Mouse (Mus musculus): ENCODE measurements around the gene Slc38a8. TPM values are rescaled to one million over a fixed set of nuclear protein-coding genes. Genes with fewer than 3 reads are reported as not detected.

Gene Slc38a8
- polyA plus RNA-seq, 1 experiment from 2014 or later, result not detected

DNA sequence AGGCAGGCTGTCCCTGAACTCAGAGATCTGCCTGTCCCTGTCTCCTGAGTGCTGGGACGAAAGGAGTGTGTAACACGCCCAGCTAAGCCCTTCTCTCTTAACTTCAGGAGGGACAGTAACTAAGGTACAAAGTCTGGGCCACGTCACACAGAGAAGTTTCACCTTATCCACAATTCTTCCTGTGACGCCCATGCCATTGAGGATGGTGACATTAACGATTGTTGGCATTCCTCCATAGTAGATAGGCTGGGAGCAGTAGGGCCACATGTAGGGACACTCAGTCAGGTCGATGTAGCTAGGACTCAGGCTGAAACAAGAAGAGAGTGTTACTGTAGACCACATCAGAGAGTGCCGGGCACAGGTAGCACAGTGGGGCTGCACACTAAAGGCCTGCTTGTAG lies 27.3 kb upstream of the Slc38a8 start:
- Histone ChIP-seq H3K4me1 (ENCODE audit: control insufficient read depth, insufficient read depth, low read length) (no peaks in the 10 kb centered on the region), H3K9ac (ENCODE audit: low read depth, low read length) (no peak overlapping the region), H3K4me3 (ENCODE audit: low read depth, low read length) (no peak overlapping the region), H3K4me2 (ENCODE audit: low read length) (no peak overlapping the region), H3K9me3 (replicated peaks; ENCODE audit: control insufficient read depth, low read length, poor library complexity, severe bottlenecking) (no peaks in the 10 kb centered on the region), H3K27ac (ENCODE audit: low read length) (no peak overlapping the region), H3K27me3 (ENCODE audit: control insufficient read depth, insufficient read depth, low read depth, low read length) (no peaks in the 10 kb centered on the region), H3K36me3 (ENCODE audit: control insufficient read depth, insufficient read depth, low read length) (peaks cover 44% of the 10 kb centered on the region)
- WGBS, result 95% methylated on average over 7 of the region's 7 CpGs
- ATAC-seq, result no peak

DNA sequence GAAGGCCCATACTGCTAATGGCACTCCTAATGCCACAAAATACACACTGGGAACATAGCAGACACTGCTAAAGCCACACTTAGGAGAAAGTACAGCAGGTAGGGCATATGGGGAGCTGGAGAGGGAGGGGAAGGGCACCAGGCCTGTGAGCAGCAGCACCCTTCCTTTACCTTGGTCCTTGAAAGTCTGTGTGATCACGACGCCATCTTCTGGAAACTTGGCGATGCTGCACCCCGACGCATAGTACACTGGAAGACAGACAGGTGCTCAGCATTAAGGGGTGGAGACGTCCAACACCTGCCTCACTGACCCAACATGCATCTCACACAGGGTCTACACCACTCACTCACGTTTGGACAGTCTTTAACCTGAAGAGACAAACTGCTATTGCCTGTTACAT lies 18.6 kb upstream of the Slc38a8 start:
- no peak overlapping the region for H3K4me2 ChIP-seq (ENCODE audit: low read length)
- H3K9ac ChIP-seq (ENCODE audit: low read depth, low read length), result no peak overlapping the region
- no peaks in the 10 kb centered on the region for H3K9me3 ChIP-seq (replicated peaks; ENCODE audit: control insufficient read depth, low read length, poor library complexity, severe bottlenecking)
- no peak overlapping the region for H3K27ac ChIP-seq (ENCODE audit: low read length)
- ATAC-seq, result no peak
- WGBS, result 77% methylated on average over 7 of the region's 7 CpGs
- no peak overlapping the region for H3K4me3 ChIP-seq (ENCODE audit: low read depth, low read length)
- no peaks in the 10 kb centered on the region for H3K4me1 ChIP-seq (ENCODE audit: control insufficient read depth, insufficient read depth, low read length)
- H3K27me3 ChIP-seq (ENCODE audit: control insufficient read depth, insufficient read depth, low read depth, low read length), result no peaks in the 10 kb centered on the region
- H3K36me3 ChIP-seq (ENCODE audit: control insufficient read depth, insufficient read depth, low read length), result peaks cover 43% of the 10 kb centered on the region

DNA sequence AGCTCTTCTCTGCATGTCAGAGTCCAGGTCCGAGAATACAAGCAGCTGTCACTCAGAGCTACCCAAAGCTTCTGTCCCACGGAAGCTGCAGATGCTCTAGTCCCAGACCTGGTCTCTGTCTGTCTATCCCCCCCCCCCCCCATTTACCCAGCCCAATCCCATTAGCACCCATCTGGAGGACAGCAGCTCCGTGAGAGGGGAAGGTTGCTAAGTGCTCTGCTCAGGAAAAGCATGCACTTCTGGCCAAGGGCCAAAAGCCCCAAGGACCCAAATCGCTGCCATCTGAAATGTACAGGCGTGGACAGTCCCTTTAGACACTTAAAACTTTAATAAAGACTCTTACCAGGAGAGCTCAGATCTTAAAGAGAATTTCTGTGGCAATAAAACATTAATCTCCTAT lies 15.2 kb upstream of the Slc38a8 start:
- Histone ChIP-seq H3K36me3 (ENCODE audit: control insufficient read depth, insufficient read depth, low read length) (peaks cover 34% of the 10 kb centered on the region), H3K4me1 (ENCODE audit: control insufficient read depth, insufficient read depth, low read length) (no peaks in the 10 kb centered on the region), H3K27me3 (ENCODE audit: control insufficient read depth, insufficient read depth, low read depth, low read length) (no peaks in the 10 kb centered on the region), H3K9ac (ENCODE audit: low read depth, low read length) (no peak overlapping the region), H3K4me3 (ENCODE audit: low read depth, low read length) (no peak overlapping the region), H3K4me2 (ENCODE audit: low read length) (no peak overlapping the region), H3K9me3 (replicated peaks; ENCODE audit: control insufficient read depth, low read length, poor library complexity, severe bottlenecking) (no peaks in the 10 kb centered on the region), H3K27ac (ENCODE audit: low read length) (no peak overlapping the region)
- ATAC-seq, result no peak
- 46% methylated on average over 5 of the region's 5 CpGs for WGBS

DNA sequence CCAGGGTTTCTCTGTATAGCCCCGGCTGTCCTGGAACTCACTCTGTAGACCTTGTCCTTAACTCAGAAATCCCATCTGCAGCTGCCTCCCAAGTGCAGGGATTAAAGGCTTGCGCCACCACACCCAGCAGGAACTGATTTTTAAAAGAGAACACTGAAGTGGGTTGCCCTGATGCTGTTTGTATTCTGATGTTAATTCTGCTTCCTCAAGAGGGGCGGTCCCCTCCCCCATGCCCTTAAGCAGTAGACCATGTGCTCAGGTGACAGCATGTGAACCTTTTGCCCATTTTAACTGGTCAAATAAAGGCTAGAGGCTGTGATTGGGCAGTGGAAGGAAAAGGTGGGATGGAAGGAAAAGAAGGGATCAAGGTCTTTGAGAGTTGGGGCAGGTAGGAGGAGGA lies 14.3 kb upstream of the Slc38a8 start:
- 28% methylated on average over 3 of the region's 3 CpGs for WGBS
- Histone ChIP-seq H3K4me2 (ENCODE audit: low read length) (no peak overlapping the region), H3K27me3 (ENCODE audit: control insufficient read depth, insufficient read depth, low read depth, low read length) (no peaks in the 10 kb centered on the region), H3K27ac (ENCODE audit: low read length) (no peak overlapping the region), H3K4me3 (ENCODE audit: low read depth, low read length) (no peak overlapping the region), H3K9me3 (replicated peaks; ENCODE audit: control insufficient read depth, low read length, poor library complexity, severe bottlenecking) (no peaks in the 10 kb centered on the region), H3K4me1 (ENCODE audit: control insufficient read depth, insufficient read depth, low read length) (peaks cover 3% of the 10 kb centered on the region; the same call in 1 of the 2 replicates), H3K36me3 (ENCODE audit: control insufficient read depth, insufficient read depth, low read length) (peaks cover 27% of the 10 kb centered on the region), H3K9ac (ENCODE audit: low read depth, low read length) (no peak overlapping the region)
- ATAC-seq, result no peak

- Histone ChIP-seq H3K9me3 (replicated peaks; ENCODE audit: control insufficient read depth, low read length, poor library complexity, severe bottlenecking) (no peaks in the 10 kb centered on the region), H3K4me2 (ENCODE audit: low read length) (no peak overlapping the region)
Measured at GRCm38 (mm10) chr8:119514940-119515339, 13.4 kb upstream of the Slc38a8 start.

DNA sequence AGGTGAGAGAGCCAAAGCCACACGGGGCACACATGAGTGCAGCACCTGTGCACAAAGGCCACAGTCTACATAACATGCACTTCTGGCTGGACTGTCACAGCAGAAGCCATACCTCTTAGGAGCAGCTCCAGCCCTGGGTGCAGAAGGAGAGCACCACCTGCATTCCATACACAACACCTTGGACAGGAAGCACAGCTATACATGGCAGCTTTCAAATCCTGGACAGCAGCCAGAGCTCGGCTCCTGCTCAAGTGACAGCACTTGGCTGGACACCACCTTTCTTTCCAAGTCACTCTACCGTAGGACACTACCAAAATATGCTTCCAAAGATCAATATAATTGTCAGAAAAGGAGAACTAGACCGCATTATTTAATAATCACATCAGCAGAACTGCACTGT lies 11.9 kb upstream of the Slc38a8 start:
- Histone ChIP-seq H3K4me2 (ENCODE audit: low read length) (no peak overlapping the region), H3K4me1 (ENCODE audit: control insufficient read depth, insufficient read depth, low read length) (peaks cover 3% of the 10 kb centered on the region; the same call in 1 of the 2 replicates), H3K4me3 (ENCODE audit: low read depth, low read length) (no peak overlapping the region), H3K36me3 (ENCODE audit: control insufficient read depth, insufficient read depth, low read length) (peaks cover 34% of the 10 kb centered on the region), H3K9ac (ENCODE audit: low read depth, low read length) (no peak overlapping the region), H3K27me3 (ENCODE audit: control insufficient read depth, insufficient read depth, low read depth, low read length) (no peaks in the 10 kb centered on the region), H3K27ac (ENCODE audit: low read length) (no peak overlapping the region), H3K9me3 (replicated peaks; ENCODE audit: control insufficient read depth, low read length, poor library complexity, severe bottlenecking) (no peaks in the 10 kb centered on the region)
- WGBS, result 95% methylated on average over 4 of the region's 4 CpGs
- no peak for ATAC-seq

More at GRCm38 (mm10) chr8:119514940-119515339, 13.4 kb upstream of the Slc38a8 start:
- H3K36me3 ChIP-seq (ENCODE audit: control insufficient read depth, insufficient read depth, low read length), result peaks cover 29% of the 10 kb centered on the region
- H3K4me1 ChIP-seq (ENCODE audit: control insufficient read depth, insufficient read depth, low read length), result peaks cover 3% of the 10 kb centered on the region; the same call in 1 of the 2 replicates
- ATAC-seq, result no peak
- H3K27ac ChIP-seq (ENCODE audit: low read length), result no peak overlapping the region
- no peaks in the 10 kb centered on the region for H3K27me3 ChIP-seq (ENCODE audit: control insufficient read depth, insufficient read depth, low read depth, low read length)
- H3K4me3 ChIP-seq (ENCODE audit: low read depth, low read length), result no peak overlapping the region
- no peak overlapping the region for H3K9ac ChIP-seq (ENCODE audit: low read depth, low read length)
- WGBS, result 82% methylated on average over 3 of the region's 3 CpGs

- 75% methylated on average over 7 of the region's 7 CpGs for WGBS
- Histone ChIP-seq H3K27ac (ENCODE audit: low read length) (peak overlapping the region; percentile 54), H3K9me3 (replicated peaks; ENCODE audit: control insufficient read depth, low read length, poor library complexity, severe bottlenecking) (no peaks in the 10 kb centered on the region), H3K4me2 (ENCODE audit: low read length) (no peak overlapping the region), H3K9ac (ENCODE audit: low read depth, low read length) (no peak overlapping the region), H3K27me3 (ENCODE audit: control insufficient read depth, insufficient read depth, low read depth, low read length) (no peaks in the 10 kb centered on the region), H3K4me1 (ENCODE audit: control insufficient read depth, insufficient read depth, low read length) (peaks cover 3% of the 10 kb centered on the region; the same call in 1 of the 2 replicates), H3K36me3 (ENCODE audit: control insufficient read depth, insufficient read depth, low read length) (peaks cover 34% of the 10 kb centered on the region), H3K4me3 (ENCODE audit: low read depth, low read length) (no peak overlapping the region)
- ATAC-seq, result peak; percentile 40; the same call in 1 of the 2 replicates
Measured at GRCm38 (mm10) chr8:119511722-119512121, 10.2 kb upstream of the Slc38a8 start.

GRCm38 (mm10) chr8:119510471-119510870 lies 9.0 kb upstream of the Slc38a8 start:
- Histone ChIP-seq H3K27ac (ENCODE audit: low read length) (no peak overlapping the region), H3K36me3 (ENCODE audit: control insufficient read depth, insufficient read depth, low read length) (peaks cover 34% of the 10 kb centered on the region)
- 85% methylated on average over 9 of the region's 9 CpGs for WGBS

GRCm38 (mm10) chr8:119506106-119506505 lies 4.6 kb upstream of the Slc38a8 start:
- ATAC-seq, result no peak
- no peak overlapping the region for H3K9ac ChIP-seq (ENCODE audit: low read depth, low read length)
- H3K27ac ChIP-seq (ENCODE audit: low read length), result no peak overlapping the region; the same call in 1 of the 2 replicates
- H3K36me3 ChIP-seq (ENCODE audit: control insufficient read depth, insufficient read depth, low read length), result peaks cover 19% of the 10 kb centered on the region
- H3K9me3 ChIP-seq (replicated peaks; ENCODE audit: control insufficient read depth, low read length, poor library complexity, severe bottlenecking), result no peaks in the 10 kb centered on the region
- 83% methylated on average over 8 of the region's 8 CpGs for WGBS
- H3K4me2 ChIP-seq (ENCODE audit: low read length), result no peak overlapping the region
- no peak overlapping the region for H3K4me3 ChIP-seq (ENCODE audit: low read depth, low read length)
- H3K27me3 ChIP-seq (ENCODE audit: control insufficient read depth, insufficient read depth, low read depth, low read length), result no peaks in the 10 kb centered on the region
- peaks cover 11% of the 10 kb centered on the region for H3K4me1 ChIP-seq (ENCODE audit: control insufficient read depth, insufficient read depth, low read length)

More at GRCm38 (mm10) chr8:119510471-119510870, 9.0 kb upstream of the Slc38a8 start:
- no peaks in the 10 kb centered on the region for H3K27me3 ChIP-seq (ENCODE audit: control insufficient read depth, insufficient read depth, low read depth, low read length)
- H3K4me2 ChIP-seq (ENCODE audit: low read length), result no peak overlapping the region
- no peak for ATAC-seq
- H3K4me3 ChIP-seq (ENCODE audit: low read depth, low read length), result no peak overlapping the region
- no peak overlapping the region for H3K9ac ChIP-seq (ENCODE audit: low read depth, low read length)
- no peaks in the 10 kb centered on the region for H3K9me3 ChIP-seq (replicated peaks; ENCODE audit: control insufficient read depth, low read length, poor library complexity, severe bottlenecking)
- peaks cover 7% of the 10 kb centered on the region for H3K4me1 ChIP-seq (ENCODE audit: control insufficient read depth, insufficient read depth, low read length)
